In the genomic region with DNA sequence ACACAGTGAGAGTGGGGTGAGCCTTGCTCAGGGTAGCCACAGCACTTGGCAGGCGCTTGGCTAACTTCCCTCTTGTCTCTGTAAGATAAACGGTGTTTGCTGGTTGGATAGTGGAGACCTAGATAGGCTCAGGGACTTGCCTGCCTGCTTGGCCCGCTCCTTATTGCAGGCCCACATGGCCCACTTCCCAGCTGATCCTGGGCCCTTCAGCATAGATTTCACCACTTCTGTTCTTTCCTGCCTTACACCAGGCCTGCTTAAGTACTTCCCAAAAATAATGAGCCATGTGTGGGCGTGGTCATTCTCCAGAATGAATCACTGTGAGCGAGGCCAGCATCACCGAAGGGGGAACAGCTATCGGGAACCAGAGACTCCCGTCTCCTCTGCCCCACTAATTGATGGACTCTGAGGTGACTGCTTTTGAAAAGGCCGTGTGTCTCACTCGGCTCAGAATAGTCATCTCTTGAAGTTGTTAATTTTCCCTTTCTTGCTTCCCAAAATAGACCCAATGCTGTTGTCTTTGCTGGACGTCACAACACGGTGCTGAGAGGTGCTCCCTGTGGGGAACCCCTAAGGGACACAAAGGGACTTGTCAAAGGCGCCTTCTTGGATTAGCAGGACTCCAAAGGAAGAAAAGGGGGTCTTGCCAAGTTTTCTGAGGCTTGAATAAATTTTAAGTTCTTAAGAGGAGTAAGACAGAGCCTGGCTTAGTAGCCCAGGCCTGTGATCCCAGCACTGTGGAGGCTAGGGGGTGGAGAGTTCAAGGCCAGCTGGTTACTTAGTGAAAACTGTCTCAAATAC, we compare ENCODE assay signal across 8 mouse cellular contexts. TPM values are rescaled to one million over a fixed set of nuclear protein-coding genes. Genes with fewer than 3 reads are reported as not detected.
A peak's percentile ranks its signal among the peaks of the same experiment; 100 is the strongest.
DNase-seq lines count a peak whose midpoint lies in the region; ATAC-seq lines count a peak whose summit lies in the region.

No protein-coding gene starts in this region.

- no peaks in the 10 kb centered on the region for H3K9me3 ChIP-seq in hindbrain, embryonic 13.5 days
- H3K9me3 ChIP-seq in hindbrain, embryonic 11.5 days (ENCODE audit: control insufficient read depth, low read length), result no peaks in the 10 kb centered on the region
- no peaks in the 10 kb centered on the region for H3K9me3 ChIP-seq in forebrain, embryonic 16.5 days (ENCODE audit: control insufficient read depth, low read length)
- H3K9me3 ChIP-seq in hindbrain, embryonic 14.5 days (ENCODE audit: control insufficient read depth, low read length), result no peaks in the 10 kb centered on the region
- no peaks in the 10 kb centered on the region for H3K9me3 ChIP-seq in stomach, embryonic 15.5 days

- peak overlapping the region; percentile 30 for H3K27ac ChIP-seq in hindbrain, embryonic 13.5 days
- no peak overlapping the region for H3K27ac ChIP-seq in hindbrain, embryonic 11.5 days (ENCODE audit: low read depth, low read length)
- H3K27ac ChIP-seq in forebrain, embryonic 16.5 days (ENCODE audit: low read length), result no peak overlapping the region
- peak overlapping the region; percentile 38; the same call in 1 of the 2 replicates for H3K27ac ChIP-seq in hindbrain, embryonic 14.5 days
- H3K27ac ChIP-seq in stomach, embryonic 15.5 days, result peak overlapping the region; percentile 37; the same call in 1 of the 2 replicates

- no peaks in the 10 kb centered on the region for H3K27me3 ChIP-seq in hindbrain, embryonic 13.5 days
- no peaks in the 10 kb centered on the region for H3K27me3 ChIP-seq in hindbrain, embryonic 11.5 days (ENCODE audit: control insufficient read depth, insufficient read depth, low read length)
- H3K27me3 ChIP-seq in forebrain, embryonic 16.5 days (replicated peaks; ENCODE audit: control insufficient read depth, insufficient read depth, low read length), result no peaks in the 10 kb centered on the region
- no peaks in the 10 kb centered on the region for H3K27me3 ChIP-seq in hindbrain, embryonic 14.5 days (ENCODE audit: control insufficient read depth, insufficient read depth, low read length)
- H3K27me3 ChIP-seq in stomach, embryonic 15.5 days (replicated peaks), result no peaks in the 10 kb centered on the region

- H3K9ac ChIP-seq in hindbrain, embryonic 13.5 days, result no peak overlapping the region
- no peak overlapping the region for H3K9ac ChIP-seq in hindbrain, embryonic 11.5 days (ENCODE audit: low read depth, low read length)
- no peak overlapping the region for H3K9ac ChIP-seq in forebrain, embryonic 16.5 days (replicated peaks; ENCODE audit: low read depth, low read length)
- 0 out of 2 replicates have a peak overlapping the region, but pooled peaks have one; percentile 20 for H3K9ac ChIP-seq in hindbrain, embryonic 14.5 days
- H3K9ac ChIP-seq in stomach, embryonic 15.5 days, result no peak overlapping the region

- H3K4me2 ChIP-seq in hindbrain, embryonic 13.5 days, result no peak overlapping the region
- no peak overlapping the region for H3K4me2 ChIP-seq in hindbrain, embryonic 11.5 days (replicated peaks; ENCODE audit: low read depth, low read length)
- H3K4me2 ChIP-seq in forebrain, embryonic 16.5 days (ENCODE audit: low read length), result no peak overlapping the region
- H3K4me2 ChIP-seq in hindbrain, embryonic 14.5 days (replicated peaks), result no peak overlapping the region
- H3K4me2 ChIP-seq in stomach, embryonic 15.5 days, result no peak overlapping the region

- intact Hi-C loops in left cerebral cortex, postnatal 4 days (cut with DNase I), result no loop called here

- 14% methylated on average over 13 of the region's 13 CpGs for WGBS in hindbrain, embryonic 13.5 days
- WGBS in hindbrain, embryonic 11.5 days, result 24% methylated on average over 13 of the region's 13 CpGs
- 8% methylated on average over 13 of the region's 13 CpGs for WGBS in forebrain, embryonic 16.5 days
- WGBS in hindbrain, embryonic 14.5 days, result 20% methylated on average over 13 of the region's 13 CpGs
- 35% methylated on average over 13 of the region's 13 CpGs for WGBS in stomach, embryonic 15.5 days

- ATAC-seq in hindbrain, embryonic 13.5 days (ENCODE audit: low FRiP score), result peak; percentile 50; the same call in 1 of the 2 replicates
- no peak for ATAC-seq in hindbrain, embryonic 11.5 days (ENCODE audit: low FRiP score)
- ATAC-seq in forebrain, embryonic 16.5 days, result peak; percentile 89
- peak; percentile 41; the same call in 1 of the 2 replicates for ATAC-seq in hindbrain, embryonic 14.5 days (ENCODE audit: low FRiP score)
- peak; percentile 14; the same call in 1 of the 2 replicates for ATAC-seq in stomach, embryonic 15.5 days (ENCODE audit: insufficient read depth, low FRiP score, low read depth)

- no peak for DNase-seq in hindbrain, embryonic 11.5 days (ENCODE audit: low spot score)
- peak; percentile 49 to 57 for DNase-seq in adrenal gland, adult 18-20 months (ENCODE audit: low spot score in 2 of 2)
- no peak for DNase-seq in hindbrain, embryonic 14.5 days (ENCODE audit: low spot score)
- peak; percentile 76 to 78 for DNase-seq in lung, postnatal 4 days
- DNase-seq in left cerebral cortex, postnatal 4 days, result no peak

- no peak overlapping the region for H3K4me3 ChIP-seq in hindbrain, embryonic 13.5 days
- H3K4me3 ChIP-seq in hindbrain, embryonic 11.5 days (ENCODE audit: low read depth, low read length), result no peak overlapping the region
- H3K4me3 ChIP-seq in forebrain, embryonic 16.5 days (replicated peaks; ENCODE audit: low read length), result no peak overlapping the region
- H3K4me3 ChIP-seq in hindbrain, embryonic 14.5 days (replicated peaks; ENCODE audit: low read length), result no peak overlapping the region
- no peak overlapping the region for H3K4me3 ChIP-seq in stomach, embryonic 15.5 days (replicated peaks)

- H3K36me3 ChIP-seq in hindbrain, embryonic 13.5 days, result peaks cover 30% of the 10 kb centered on the region
- H3K36me3 ChIP-seq in hindbrain, embryonic 11.5 days (ENCODE audit: control insufficient read depth, insufficient read depth, low read length), result peaks cover 20% of the 10 kb centered on the region
- H3K36me3 ChIP-seq in forebrain, embryonic 16.5 days (ENCODE audit: control insufficient read depth, insufficient read depth), result peaks cover 20% of the 10 kb centered on the region
- peaks cover 30% of the 10 kb centered on the region for H3K36me3 ChIP-seq in hindbrain, embryonic 14.5 days (replicated peaks; ENCODE audit: control insufficient read depth, insufficient read depth)
- H3K36me3 ChIP-seq in stomach, embryonic 15.5 days, result peaks cover 16% of the 10 kb centered on the region

- H3K4me1 ChIP-seq in hindbrain, embryonic 13.5 days (replicated peaks), result peaks cover 61% of the 10 kb centered on the region
- no peaks in the 10 kb centered on the region for H3K4me1 ChIP-seq in hindbrain, embryonic 11.5 days (replicated peaks; ENCODE audit: control insufficient read depth, insufficient read depth, low read length)
- peaks cover 26% of the 10 kb centered on the region for H3K4me1 ChIP-seq in forebrain, embryonic 16.5 days (replicated peaks; ENCODE audit: control insufficient read depth, insufficient read depth, low read length)
- peaks cover 11% of the 10 kb centered on the region; the same call in 1 of the 2 replicates for H3K4me1 ChIP-seq in hindbrain, embryonic 14.5 days (replicated peaks; ENCODE audit: control insufficient read depth, insufficient read depth, low read length)
- peaks cover 28% of the 10 kb centered on the region for H3K4me1 ChIP-seq in stomach, embryonic 15.5 days

RNA-seq across cellular contexts. Expression of gene Acvr1b, which starts 17.8 kb away (rescaled TPM):
- polyA plus RNA-seq in hindbrain, embryonic 13.5 days (2015; fragmentation: Nextera tagmentation; extraction: Ambion mirVana), result 19.6 and 20.5 TPM in 2 replicates
- polyA plus RNA-seq in hindbrain, embryonic 11.5 days (2014; fragmentation: Nextera tagmentation; extraction: Ambion mirVana), result 16.2 and 17.1 TPM in 2 replicates
- 1 to 10 TPM; 5.8 to 5.9 TPM for total RNA-seq in adrenal gland, adult 18-20 months (2021)
- polyA plus RNA-seq in forebrain, embryonic 16.5 days (2015; fragmentation: Nextera tagmentation; extraction: Ambion mirVana), result 26.0 and 27.4 TPM in 2 replicates
- polyA plus RNA-seq in hindbrain, embryonic 14.5 days (2014; fragmentation: Nextera tagmentation; extraction: Ambion mirVana), result 30.0 and 35.7 TPM in 2 replicates
- polyA plus RNA-seq in stomach, embryonic 15.5 days (2015; fragmentation: Nextera tagmentation; extraction: Ambion mirVana), result 8.9 and 9.9 TPM in 2 replicates
- total RNA-seq in left cerebral cortex, postnatal 4 days (2021), result 10 to 100 TPM; 96.1 to 98.6 TPM

RNA-seq across cellular contexts. Expression of gene Grasp, which starts 32.3 kb away (rescaled TPM):
- 1.7 and 1.8 TPM in 2 replicates for polyA plus RNA-seq in hindbrain, embryonic 13.5 days (2015; fragmentation: Nextera tagmentation; extraction: Ambion mirVana)
- 4.5 and 5.0 TPM in 2 replicates for polyA plus RNA-seq in hindbrain, embryonic 11.5 days (2014; fragmentation: Nextera tagmentation; extraction: Ambion mirVana)
- 10 to 100 TPM; 16.3 to 19.8 TPM for total RNA-seq in adrenal gland, adult 18-20 months (2021)
- 1.3 and 1.8 TPM in 2 replicates for polyA plus RNA-seq in forebrain, embryonic 16.5 days (2015; fragmentation: Nextera tagmentation; extraction: Ambion mirVana)
- polyA plus RNA-seq in hindbrain, embryonic 14.5 days (2014; fragmentation: Nextera tagmentation; extraction: Ambion mirVana), result 1.6 and 2.5 TPM in 2 replicates
- polyA plus RNA-seq in stomach, embryonic 15.5 days (2015; fragmentation: Nextera tagmentation; extraction: Ambion mirVana), result 6.0 and 7.3 TPM in 2 replicates
- 10 to 100 TPM; 12.3 to 13.5 TPM for total RNA-seq in left cerebral cortex, postnatal 4 days (2021)

Comparison
In these comparisons a context has a peak if more than half of its experiments do, and no peak if none do; other contexts are left out.
1. H3K27ac ChIP-seq: peak in hindbrain, embryonic 13.5 days (single experiment), hindbrain, embryonic 14.5 days (single experiment) and stomach, embryonic 15.5 days (single experiment); none in hindbrain, embryonic 11.5 days (single experiment) and forebrain, embryonic 16.5 days (single experiment).
2. DNase-seq: peak in adrenal gland, adult 18-20 months (2 of 2) and lung, postnatal 4 days (2 of 2); none in hindbrain, embryonic 11.5 days (single experiment), hindbrain, embryonic 14.5 days (single experiment) and left cerebral cortex, postnatal 4 days (single experiment).